Mouse (Mus musculus) hindbrain, postnatal 0 days (tissue): ENCODE measurements at regions not wholly inside any gene's neighbourhood (a gene's known extent, or its start where the extent isn't known, plus 50 kb on each side); places are given as distances from the start of the nearest gene placed in this dataset.

Experiments
- ATAC-seq: fragments of 200-750 bp; cut with Nextera tagmentation; 2 replicates; pipeline ENCODE4 v1.8.0; 2017; ENCODE audit warnings: mild to moderate bottlenecking, moderate TSS enrichment, moderate library complexity
- DNase-seq: peaks from one replicate; pipeline ENCODE4 v3.0.0-alpha.2; 2015; ENCODE audit warnings: low spot score
- H3K27ac ChIP-seq: fragments of 300-500 bp; sonication (generic); 2 replicates; pipeline ENCODE4 v1.5.1; 2014; ENCODE audit warnings: mild to moderate bottlenecking
- H3K27me3 ChIP-seq: fragments of 300-500 bp; sonication (generic); 2 replicates; pipeline ENCODE4 v1.6.1; 2014; ENCODE audit warnings: low read length, mixed read lengths; ENCODE audit not compliant: insufficient read depth
- H3K36me3 ChIP-seq: fragments of 300-500 bp; sonication (generic); 2 replicates; pipeline ENCODE4 v1.6.1; 2014; ENCODE audit warnings: low read length, mixed read lengths; ENCODE audit not compliant: insufficient read depth
- H3K4me1 ChIP-seq: fragments of 300-500 bp; sonication (generic); 2 replicates; pipeline ENCODE4 v1.6.1; 2014; ENCODE audit warnings: antibody characterized with exemption, low read length, mixed read lengths; ENCODE audit not compliant: insufficient read depth
- H3K4me2 ChIP-seq: fragments of 300-500 bp; sonication (generic); 2 replicates; pipeline ENCODE4 v1.6.1; 2014; ENCODE audit warnings: low read depth, mild to moderate bottlenecking, low read length, moderate library complexity, mixed read lengths
- H3K4me3 ChIP-seq: fragments of 300-500 bp; sonication (generic); 2 replicates; pipeline ENCODE4 v1.5.1; 2014; ENCODE audit warnings: low read length
- H3K9ac ChIP-seq: fragments of 300-500 bp; sonication (generic); replicated peaks from 2 replicates; pipeline ENCODE4 v1.6.1; 2014; ENCODE audit warnings: mild to moderate bottlenecking, low read length, moderate library complexity, mixed read lengths
- H3K9me3 ChIP-seq: fragments of 300-500 bp; sonication (generic); 2 replicates; pipeline ENCODE4 v1.6.1; 2016; ENCODE audit warnings: low read length, mixed read lengths
- CTCF ChIP-seq: IDR thresholded peaks from 2 replicates; pipeline ENCODE4 v1.5.1; 2016; ENCODE audit warnings: antibody characterized with exemption, control low read depth, low read depth
- WGBS: fragments of 180-500 bp; shearing (Covaris S2); extraction: QIAGEN DNeasy Blood & Tissue Kit; methylation state at CpG from one replicate; pipeline ENCODE4 v1.1.7; 2014; 5-methylcytosine and 5-hydroxymethylcytosine counted together

DNA sequence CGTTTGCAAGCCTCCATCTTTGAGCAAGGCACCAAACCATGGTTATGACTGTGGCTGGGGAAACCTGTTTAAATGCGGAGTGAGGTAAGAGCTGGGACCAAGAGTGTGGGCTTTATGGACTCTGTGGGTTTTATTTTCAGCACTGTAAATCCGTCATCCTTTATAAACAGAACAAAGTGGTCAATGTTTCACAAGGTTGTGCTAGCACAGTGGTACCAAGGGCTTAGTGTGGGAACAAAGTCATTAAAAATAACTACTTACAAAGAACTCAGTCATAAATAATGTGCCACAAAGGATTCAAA is 51.2 kb upstream of the Emcn start:
- Histone ChIP-seq H3K9me3 (no peaks in the 10 kb centered on the region), H3K27me3 (no peaks in the 10 kb centered on the region), H3K4me1 (no peaks in the 10 kb centered on the region), H3K36me3 (no peaks in the 10 kb centered on the region), H3K4me2 (no peak overlapping the region), H3K27ac (no peak overlapping the region), H3K4me3 (no peak overlapping the region), H3K9ac (no peak overlapping the region)
- 80% methylated on average over 3 of the region's 3 CpGs for WGBS
- ATAC-seq = no peak
- no peak for TF ChIP-seq CTCF
- no peak for DNase-seq
